Mouse (Mus musculus) kidney, embryonic 15.5 days (tissue): Measurements from ENCODE around the gene Dph2. TPM values are rescaled to one million over a fixed set of nuclear protein-coding genes. Genes with fewer than 3 reads are reported as not detected.

Source experiments
- ATAC-seq: fragments of 200-750 bp; cut with Nextera tagmentation; replicated peaks from 2 replicates; pipeline ENCODE4 v1.8.0; 2017; ENCODE audit warnings: moderate TSS enrichment; ENCODE audit not compliant: low FRiP score
- H3K27ac ChIP-seq: fragments of 300-500 bp; sonication (generic); 2 replicates; pipeline ENCODE4 v1.5.1; 2015; ENCODE audit warnings: mild to moderate bottlenecking, inconsistent platforms
- H3K27me3 ChIP-seq: fragments of 300-500 bp; sonication (generic); 2 replicates; pipeline ENCODE4 v1.6.1; 2015; ENCODE audit warnings: inconsistent platforms
- H3K36me3 ChIP-seq: fragments of 300-500 bp; sonication (generic); 2 replicates; pipeline ENCODE4 v1.6.1; 2015; ENCODE audit warnings: inconsistent platforms
- H3K4me1 ChIP-seq: fragments of 300-500 bp; sonication (generic); 2 replicates; pipeline ENCODE4 v1.6.1; 2015; ENCODE audit warnings: inconsistent platforms
- H3K4me2 ChIP-seq: fragments of 300-500 bp; sonication (generic); 2 replicates; pipeline ENCODE4 v1.6.1; 2015; ENCODE audit warnings: moderate library complexity, mild to moderate bottlenecking, inconsistent platforms
- H3K4me3 ChIP-seq: fragments of 300-500 bp; sonication (generic); replicated peaks from 2 replicates; pipeline ENCODE4 v1.5.1; 2015; ENCODE audit warnings: mild to moderate bottlenecking, inconsistent platforms
- H3K9ac ChIP-seq: fragments of 300-500 bp; sonication (generic); 2 replicates; pipeline ENCODE4 v1.6.1; 2015; ENCODE audit warnings: mild to moderate bottlenecking, inconsistent platforms
- H3K9me3 ChIP-seq: fragments of 300-500 bp; sonication (generic); replicated peaks from 2 replicates; pipeline ENCODE4 v1.6.1; 2016; ENCODE audit warnings: inconsistent platforms
- whole genome bisulfite sequencing: fragments of 180-500 bp; shearing (Covaris S2); methylation state at CpG from one replicate; pipeline ENCODE4 v1.1.7; 2015; ENCODE audit warnings: mixed read lengths; 5-methylcytosine and 5-hydroxymethylcytosine counted together
- polyA plus RNA-seq: library from polyadenylated mRNA; unstranded; fragments of >200 nt; fragmentation: Nextera tagmentation; extraction: Ambion mirVana; gene quantifications from 2 replicates; pipeline ENCODE4 v1.2.1, GENCODE M21; 2015

Gene Dph2
- polyA plus RNA-seq = 21.2 and 22.2 TPM in 2 replicates

GRCm38 (mm10) chr4:117891738-117892161 is at the start of gene Dph2:
TSS of gene Dph2 (minus strand) at chr4:117892032.
- Histone ChIP-seq H3K27me3 (no peaks in the 10 kb centered on the region), H3K4me1 (peaks cover 20% of the 10 kb centered on the region), H3K9me3 (no peaks in the 10 kb centered on the region), H3K4me3 (peak within 1 kb of the TSS; percentile 80), H3K27ac (no peak within 1 kb of the TSS), H3K9ac (peak within 1 kb of the TSS; percentile 53), H3K4me2 (peak within 1 kb of the TSS; percentile 84), H3K36me3 (peaks cover 48% of the 10 kb centered on the region)
- ATAC-seq = peak; percentile 80
- WGBS = under 1% methylated on average over 21 of the region's 21 CpGs

GRCm38 (mm10) chr4:117936964-117937363 is 45.1 kb upstream of the Dph2 start:
- Histone ChIP-seq H3K9ac (no peak overlapping the region), H3K4me3 (no peak overlapping the region)
- no peak for ATAC-seq

GRCm38 (mm10) chr4:117934081-117934480 is 42.2 kb upstream of the Dph2 start:
- H3K27me3 ChIP-seq = peaks cover 7% of the 10 kb centered on the region; the same call in 1 of the 2 replicates
- no peak overlapping the region for H3K27ac ChIP-seq
- ATAC-seq = no peak
- H3K36me3 ChIP-seq = 0 out of 2 replicates have a peak, but pooled peaks cover 6% of the 10 kb centered on the region
- H3K9ac ChIP-seq = no peak overlapping the region
- H3K4me1 ChIP-seq = peaks cover 10% of the 10 kb centered on the region
- no peak overlapping the region for H3K4me3 ChIP-seq
- 86% methylated on average over 4 of the region's 4 CpGs for WGBS
- H3K4me2 ChIP-seq = no peak overlapping the region
- H3K9me3 ChIP-seq = no peaks in the 10 kb centered on the region

More at GRCm38 (mm10) chr4:117936964-117937363, 45.1 kb upstream of the Dph2 start:
- H3K27me3 ChIP-seq = no peaks in the 10 kb centered on the region
- no peaks in the 10 kb centered on the region for H3K9me3 ChIP-seq
- H3K27ac ChIP-seq = no peak overlapping the region
- H3K4me1 ChIP-seq = no peaks in the 10 kb centered on the region
- no peak overlapping the region for H3K4me2 ChIP-seq
- peaks cover 16% of the 10 kb centered on the region for H3K36me3 ChIP-seq
- 94% methylated on average over 5 of the region's 5 CpGs for WGBS

GRCm38 (mm10) chr4:117933248-117933647 is 41.4 kb upstream of the Dph2 start:
- no peak for ATAC-seq
- peaks cover 11% of the 10 kb centered on the region for H3K27me3 ChIP-seq
- WGBS = 85% methylated on average over 5 of the region's 5 CpGs
- H3K9ac ChIP-seq = no peak overlapping the region
- no peak overlapping the region for H3K4me3 ChIP-seq
- H3K36me3 ChIP-seq = 0 out of 2 replicates have a peak, but pooled peaks cover 6% of the 10 kb centered on the region
- no peak overlapping the region for H3K27ac ChIP-seq
- H3K9me3 ChIP-seq = no peaks in the 10 kb centered on the region
- no peak overlapping the region for H3K4me2 ChIP-seq
- H3K4me1 ChIP-seq = peaks cover 19% of the 10 kb centered on the region

- Histone ChIP-seq H3K27ac (peak within 1 kb of the TSS; percentile 67), H3K4me2 (peak within 1 kb of the TSS; percentile 82), H3K36me3 (0 out of 2 replicates have a peak, but pooled peaks cover 2% of the 10 kb centered on the region), H3K9ac (peak within 1 kb of the TSS; percentile 37; the same call in 1 of the 2 replicates), H3K9me3 (no peaks in the 10 kb centered on the region), H3K4me3 (peak within 1 kb of the TSS; percentile 47), H3K4me1 (peaks cover 38% of the 10 kb centered on the region), H3K27me3 (peaks cover 45% of the 10 kb centered on the region)
- ATAC-seq = peak; percentile 72
- under 1% methylated on average over 33 of the region's 33 CpGs for WGBS
These were observed 37.6 kb upstream of the Dph2 start, which contains the start of gene Artn for GRCm38 (mm10) chr4:117929391-117929881. TSS of gene Artn (minus strand) at chr4:117929763.

- H3K9me3 ChIP-seq = no peaks in the 10 kb centered on the region
- 2% methylated on average over 13 of the region's 13 CpGs for WGBS
- H3K27me3 ChIP-seq = peaks cover 45% of the 10 kb centered on the region
- H3K4me3 ChIP-seq = peak overlapping the region; percentile 47
- peaks cover 38% of the 10 kb centered on the region for H3K4me1 ChIP-seq
- peak overlapping the region; percentile 37; the same call in 1 of the 2 replicates for H3K9ac ChIP-seq
- H3K4me2 ChIP-seq = peak overlapping the region; percentile 82
- H3K36me3 ChIP-seq = 0 out of 2 replicates have a peak, but pooled peaks cover 2% of the 10 kb centered on the region
- peak overlapping the region; percentile 67 for H3K27ac ChIP-seq
- peak; percentile 68 for ATAC-seq
These were observed 36.9 kb upstream of the Dph2 start for GRCm38 (mm10) chr4:117928699-117929241.

- Histone ChIP-seq H3K36me3 (0 out of 2 replicates have a peak, but pooled peaks cover 2% of the 10 kb centered on the region), H3K27ac (no peak overlapping the region), H3K4me3 (no peak overlapping the region), H3K4me1 (peaks cover 38% of the 10 kb centered on the region), H3K9me3 (no peaks in the 10 kb centered on the region), H3K27me3 (peaks cover 46% of the 10 kb centered on the region), H3K9ac (no peak overlapping the region), H3K4me2 (peak overlapping the region; percentile 82)
- 0 out of 2 replicates have a peak, but pooled peaks have one; percentile 3 for ATAC-seq
- 11% methylated on average over 6 of the region's 6 CpGs for WGBS
These were observed 36.4 kb upstream of the Dph2 start for GRCm38 (mm10) chr4:117928234-117928633.

- H3K4me1 ChIP-seq = peaks cover 38% of the 10 kb centered on the region
- under 1% methylated on average over 71 of the region's 71 CpGs for WGBS
- no peaks in the 10 kb centered on the region for H3K36me3 ChIP-seq
- peak overlapping the region; percentile 97 for H3K4me2 ChIP-seq
- peaks cover 55% of the 10 kb centered on the region for H3K27me3 ChIP-seq
- H3K4me3 ChIP-seq = peak overlapping the region; percentile 52
- H3K9ac ChIP-seq = peak overlapping the region; percentile 44
- peak; percentile 45; the same call in 1 of the 2 replicates for ATAC-seq
- H3K27ac ChIP-seq = no peak overlapping the region
- H3K9me3 ChIP-seq = no peaks in the 10 kb centered on the region
These were observed 35.0 kb upstream of the Dph2 start for GRCm38 (mm10) chr4:117926545-117927482.

GRCm38 (mm10) chr4:117924916-117925315 is 33.1 kb upstream of the Dph2 start:
- no peak overlapping the region for H3K27ac ChIP-seq
- no peaks in the 10 kb centered on the region for H3K9me3 ChIP-seq
- no peak overlapping the region for H3K4me3 ChIP-seq
- H3K36me3 ChIP-seq = no peaks in the 10 kb centered on the region
- H3K9ac ChIP-seq = no peak overlapping the region
- WGBS = 56% methylated on average over 5 of the region's 6 CpGs
- no peak overlapping the region for H3K4me2 ChIP-seq
- peaks cover 49% of the 10 kb centered on the region for H3K27me3 ChIP-seq
- no peak for ATAC-seq
- H3K4me1 ChIP-seq = peaks cover 36% of the 10 kb centered on the region

GRCm38 (mm10) chr4:117923450-117923849 is 31.6 kb upstream of the Dph2 start:
- Histone ChIP-seq H3K4me3 (no peak overlapping the region), H3K27ac (no peak overlapping the region), H3K9ac (no peak overlapping the region), H3K9me3 (no peaks in the 10 kb centered on the region), H3K4me2 (no peak overlapping the region), H3K36me3 (no peaks in the 10 kb centered on the region), H3K4me1 (peaks cover 22% of the 10 kb centered on the region), H3K27me3 (peaks cover 47% of the 10 kb centered on the region)
- ATAC-seq = no peak
- 55% methylated on average over 2 of the region's 2 CpGs for WGBS

GRCm38 (mm10) chr4:117921358-117921757 is 29.5 kb upstream of the Dph2 start:
- no peaks in the 10 kb centered on the region for H3K36me3 ChIP-seq
- no peaks in the 10 kb centered on the region for H3K9me3 ChIP-seq
- 81% methylated on average over 2 of the region's 2 CpGs for WGBS
- H3K4me3 ChIP-seq = no peak overlapping the region
- H3K27me3 ChIP-seq = peaks cover 26% of the 10 kb centered on the region
- no peak overlapping the region for H3K4me2 ChIP-seq
- ATAC-seq = no peak
- no peak overlapping the region for H3K27ac ChIP-seq
- H3K9ac ChIP-seq = no peak overlapping the region
- peaks cover 4% of the 10 kb centered on the region for H3K4me1 ChIP-seq
